Mouse (Mus musculus) intestine, postnatal 0 days (tissue): ENCODE measurements around the gene Tmem50a. TPM values are rescaled to one million over a fixed set of nuclear protein-coding genes. Genes with fewer than 3 reads are reported as not detected.

ENCODE experiments used
- ATAC-seq: fragments of 200-750 bp; cut with Nextera tagmentation; 2 replicates; pipeline ENCODE4 v1.8.0; 2017; ENCODE audit warnings: mild to moderate bottlenecking, moderate TSS enrichment, moderate library complexity
- H3K27ac ChIP-seq: fragments of 300-500 bp; sonication (generic); 2 replicates; pipeline ENCODE4 v1.5.1; 2014; ENCODE audit warnings: mild to moderate bottlenecking, low read depth, low read length, moderate library complexity
- H3K27me3 ChIP-seq: fragments of 300-500 bp; sonication (generic); replicated peaks from 2 replicates; pipeline ENCODE4 v1.6.1; 2014; ENCODE audit warnings: low read length, mixed read lengths; ENCODE audit not compliant: control insufficient read depth, insufficient read depth
- H3K36me3 ChIP-seq: fragments of 300-500 bp; sonication (generic); 2 replicates; pipeline ENCODE4 v1.6.1; 2014; ENCODE audit warnings: mild to moderate bottlenecking, moderate library complexity; ENCODE audit not compliant: control insufficient read depth, insufficient read depth
- H3K4me1 ChIP-seq: fragments of 300-500 bp; sonication (generic); replicated peaks from 2 replicates; pipeline ENCODE4 v1.6.1; 2014; ENCODE audit warnings: antibody characterized with exemption, low read length, mixed read lengths; ENCODE audit not compliant: control insufficient read depth, insufficient read depth
- H3K4me2 ChIP-seq: fragments of 300-500 bp; sonication (generic); replicated peaks from 2 replicates; pipeline ENCODE4 v1.6.1; 2014; ENCODE audit warnings: low read depth, mild to moderate bottlenecking, moderate library complexity
- H3K4me3 ChIP-seq: fragments of 300-500 bp; sonication (generic); 2 replicates; pipeline ENCODE4 v1.5.1; 2014; ENCODE audit warnings: low read depth, low read length
- H3K9ac ChIP-seq: fragments of 300-500 bp; sonication (generic); 2 replicates; pipeline ENCODE4 v1.6.1; 2014; ENCODE audit warnings: mild to moderate bottlenecking, low read depth, low read length
- H3K9me3 ChIP-seq: fragments of 300-500 bp; sonication (generic); 2 replicates; pipeline ENCODE4 v1.6.1; 2016; ENCODE audit warnings: mixed run types; ENCODE audit not compliant: control insufficient read depth
- CTCF ChIP-seq: sonication (generic); IDR thresholded peaks from 2 replicates; pipeline ENCODE4 v1.5.1; 2016; ENCODE audit warnings: low read depth, mild to moderate bottlenecking, control low read depth, antibody characterized with exemption, moderate library complexity
- WGBS: fragments of 180-500 bp; shearing (Covaris S2); extraction: QIAGEN DNeasy Blood & Tissue Kit; methylation state at CpG from one replicate; pipeline ENCODE4 v1.1.7; 2014; 5-methylcytosine and 5-hydroxymethylcytosine counted together
- polyA plus RNA-seq: library from polyadenylated mRNA; unstranded; fragments of >200 nt; fragmentation: Nextera tagmentation; extraction: Ambion mirVana; gene quantifications from 2 replicates; pipeline ENCODE4 v1.2.1, GENCODE M21; 2015

The Tmem50a gene
- polyA plus RNA-seq, 1 experiment from 2014 or later: 129 TPM

- H3K27ac ChIP-seq: peak overlapping the region; percentile 41; the same call in 1 of the 2 replicates
- WGBS: 13% methylated on average over 11 of the region's 11 CpGs
- no peaks in the 10 kb centered on the region for H3K27me3 ChIP-seq
- ATAC-seq: peak; percentile 65
- H3K4me2 ChIP-seq: 0 out of 2 replicates have a peak overlapping the region, but pooled peaks have one; percentile 3
- no peaks in the 10 kb centered on the region for H3K9me3 ChIP-seq
- H3K4me1 ChIP-seq: no peaks in the 10 kb centered on the region
- no peaks in the 10 kb centered on the region for H3K36me3 ChIP-seq
- H3K9ac ChIP-seq: no peak overlapping the region
- TF ChIP-seq CTCF: peak; percentile 53
- H3K4me3 ChIP-seq: no peak overlapping the region
Observed at GRCm38 (mm10) chr4:134950518-134951091, 35.8 kb upstream of the Tmem50a start.

DNA sequence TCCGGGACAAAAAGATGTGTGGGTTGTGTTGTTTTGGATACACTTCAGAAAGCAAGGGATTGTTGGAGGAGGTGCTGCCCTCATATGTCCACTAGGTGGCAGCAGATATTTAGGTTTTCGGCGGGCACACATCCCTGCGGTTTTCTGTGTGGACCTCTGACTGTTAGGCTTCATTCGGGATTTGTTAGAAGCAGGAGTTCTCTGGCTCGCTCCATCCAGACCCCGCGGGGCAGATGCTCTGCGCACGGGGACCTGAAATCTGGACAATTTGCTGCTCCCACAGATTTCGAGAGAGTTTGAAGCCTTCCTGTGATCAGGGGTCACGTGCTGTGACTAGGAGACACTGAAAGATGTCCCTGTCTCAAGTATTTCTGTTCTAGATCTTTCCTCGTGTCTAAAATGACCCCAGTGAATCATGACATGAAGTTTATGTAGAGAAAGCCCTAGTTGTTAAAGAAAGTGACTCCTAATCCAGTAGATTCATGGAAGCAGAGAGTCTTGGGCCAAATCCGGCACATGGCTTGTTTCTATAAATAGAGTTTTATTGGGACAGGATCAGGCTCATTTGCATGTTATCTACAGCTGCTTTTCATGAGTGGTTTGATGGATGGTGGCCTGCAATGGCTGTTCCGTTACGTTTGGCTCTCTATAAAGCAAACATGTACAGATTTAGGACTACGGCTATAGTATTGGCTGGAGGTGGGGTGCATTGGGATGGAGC lies 31.4 kb upstream of the Tmem50a start:
- ATAC-seq: peak; percentile 42; the same call in 1 of the 2 replicates
- Histone ChIP-seq H3K36me3 (no peaks in the 10 kb centered on the region), H3K9me3 (no peaks in the 10 kb centered on the region)

GRCm38 (mm10) chr4:134943758-134944538 lies 29.1 kb upstream of the Tmem50a start:
- H3K9me3 ChIP-seq: no peaks in the 10 kb centered on the region
- no peak overlapping the region for H3K4me3 ChIP-seq
- H3K27ac ChIP-seq: no peak overlapping the region
- H3K27me3 ChIP-seq: peaks cover 24% of the 10 kb centered on the region
- no peak for ATAC-seq
- 44% methylated on average over 27 of the region's 27 CpGs for WGBS
- no peak overlapping the region for H3K4me2 ChIP-seq
- TF ChIP-seq CTCF: no peak
- H3K36me3 ChIP-seq: no peaks in the 10 kb centered on the region
- no peak overlapping the region for H3K9ac ChIP-seq
- H3K4me1 ChIP-seq: no peaks in the 10 kb centered on the region

More for the DNA sequence above, 31.4 kb upstream of the Tmem50a start:
- Histone ChIP-seq H3K4me1 (no peaks in the 10 kb centered on the region), H3K4me2 (peak overlapping the region; percentile 55), H3K9ac (no peak overlapping the region), H3K27me3 (peaks cover 24% of the 10 kb centered on the region), H3K4me3 (no peak overlapping the region), H3K27ac (no peak overlapping the region)
- WGBS: 6% methylated on average over 17 of the region's 17 CpGs
- peak; percentile 91 for TF ChIP-seq CTCF

DNA sequence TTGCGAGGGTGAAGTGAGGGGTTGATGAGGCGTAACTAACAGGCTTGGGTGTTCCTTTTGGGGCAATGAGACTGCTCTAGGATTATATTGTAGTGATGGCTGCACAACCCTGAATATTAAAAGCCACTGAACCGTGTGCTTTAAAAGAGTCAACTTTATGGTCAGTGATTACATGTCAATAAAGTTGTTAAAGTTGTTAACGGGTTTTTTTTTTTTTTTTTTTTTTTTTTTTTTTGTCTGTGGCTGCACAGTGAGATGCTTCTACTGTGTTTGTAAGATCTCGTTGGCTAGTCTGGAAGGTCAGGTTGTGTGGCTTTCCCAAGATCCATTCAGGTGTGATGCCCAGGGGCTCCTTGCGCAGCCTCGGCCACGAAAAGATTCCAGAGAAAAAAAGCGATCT lies 25.1 kb upstream of the Tmem50a start:
- ATAC-seq: no peak
- Histone ChIP-seq H3K36me3 (peaks cover 28% of the 10 kb centered on the region), H3K4me3 (no peak overlapping the region), H3K4me2 (no peak overlapping the region), H3K4me1 (no peaks in the 10 kb centered on the region), H3K9ac (no peak overlapping the region), H3K27me3 (peaks cover 18% of the 10 kb centered on the region), H3K9me3 (no peaks in the 10 kb centered on the region), H3K27ac (no peak overlapping the region)
- 56% methylated on average over 9 of the region's 9 CpGs for WGBS
- no peak for TF ChIP-seq CTCF

DNA sequence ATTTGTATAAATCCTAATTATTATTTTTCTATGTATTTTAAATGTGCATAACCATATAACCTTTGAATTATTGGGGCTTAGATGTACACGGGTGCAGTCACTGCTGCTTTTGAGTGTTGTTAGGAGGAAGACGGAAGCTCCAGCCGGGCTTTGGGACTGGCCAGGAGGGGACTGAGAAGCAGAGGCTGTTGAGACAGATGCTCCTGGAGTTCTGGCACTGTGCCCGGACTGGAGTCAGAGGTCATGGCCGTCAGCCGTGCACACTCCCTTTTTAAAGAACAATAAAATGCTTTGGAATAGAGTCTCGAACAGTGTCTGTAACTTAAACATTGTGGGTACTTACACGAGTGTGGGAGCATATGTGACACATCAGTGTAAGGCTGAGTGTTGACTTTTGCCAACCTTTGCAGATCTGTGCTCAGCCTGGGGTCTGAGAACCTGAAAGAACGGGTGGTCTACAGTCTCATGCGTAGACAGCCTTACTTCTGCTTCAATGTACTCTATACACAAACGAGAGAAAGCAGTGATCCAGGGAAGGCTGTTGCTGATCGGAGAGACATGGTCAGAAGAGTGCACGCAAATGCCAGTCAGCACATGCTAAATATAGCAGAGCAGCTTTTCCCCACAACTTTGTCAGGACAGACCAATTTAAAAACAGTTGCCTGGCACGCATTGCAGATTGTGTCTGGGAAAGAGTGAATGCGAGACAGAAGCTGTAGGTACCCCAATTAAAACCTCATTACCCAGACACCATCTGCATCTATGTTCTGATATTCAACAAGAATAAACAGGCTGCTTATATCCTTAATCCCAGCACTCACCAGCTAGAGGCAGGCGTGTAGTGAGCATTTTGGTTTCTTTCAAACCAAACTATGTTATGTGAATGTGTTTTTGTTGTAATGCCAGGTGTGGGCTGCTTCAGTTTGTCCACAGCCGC lies 22.7 kb upstream of the Tmem50a start:
- no peaks in the 10 kb centered on the region for H3K27me3 ChIP-seq
- WGBS: 47% methylated on average over 17 of the region's 17 CpGs
- no peak overlapping the region for H3K4me2 ChIP-seq
- no peak overlapping the region for H3K27ac ChIP-seq
- H3K9ac ChIP-seq: no peak overlapping the region
- 0 out of 2 replicates have a peak, but pooled peaks have one; percentile 9 for ATAC-seq
- no peak overlapping the region for H3K4me3 ChIP-seq
- peaks cover 37% of the 10 kb centered on the region for H3K36me3 ChIP-seq
- H3K4me1 ChIP-seq: no peaks in the 10 kb centered on the region
- no peak for TF ChIP-seq CTCF
- H3K9me3 ChIP-seq: no peaks in the 10 kb centered on the region
